Mouse (Mus musculus): ENCODE measurements around the gene Rbx1. TPM values are rescaled to one million over a fixed set of nuclear protein-coding genes. Genes with fewer than 3 reads are reported as not detected.
"Not testable (repeated sequence)": the region's sequence is repeated elsewhere in the genome, so short reads cannot be mapped to it uniquely, and the experiment has no call there.

The Rbx1 gene
- polyA plus RNA-seq, 1 experiment from 2014 or later: 483 TPM

DNA sequence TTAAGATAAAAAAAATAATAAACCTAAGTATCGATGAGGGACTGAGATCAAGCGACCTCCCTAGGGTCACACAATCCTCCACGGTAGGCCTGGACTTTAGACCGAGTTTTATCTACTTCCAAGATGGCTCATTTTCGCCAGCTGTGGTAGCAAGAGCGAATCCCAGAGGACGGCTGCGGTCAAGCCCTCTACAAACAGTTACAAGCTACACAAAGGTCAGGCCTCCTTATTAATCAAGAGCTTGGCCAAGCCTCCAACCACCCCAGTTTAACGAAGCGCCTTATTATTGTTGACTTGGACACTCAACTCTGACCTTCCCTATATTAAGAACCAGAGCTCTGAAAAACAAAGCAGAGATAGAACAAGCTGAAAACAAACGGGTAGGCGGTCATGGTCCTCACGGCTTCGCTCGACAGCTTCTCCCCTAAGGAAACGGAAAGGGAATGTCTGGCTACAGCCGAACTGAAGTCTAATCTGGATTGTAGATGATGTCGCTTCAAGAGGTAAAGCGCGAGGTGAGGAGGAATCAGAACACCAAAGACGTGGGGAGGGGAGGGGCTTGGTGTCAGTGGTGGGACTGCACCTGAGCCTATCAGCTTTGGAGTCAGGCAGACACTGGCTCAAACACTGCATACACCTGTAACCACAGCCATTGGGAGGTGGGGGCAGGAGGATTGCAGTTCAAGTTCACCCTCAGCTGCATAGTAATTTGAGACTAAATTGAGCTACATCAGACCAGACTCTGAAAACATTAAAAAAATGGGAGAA is 13.5 kb downstream of the Rbx1 start:
- Histone ChIP-seq H3K9me3 (ENCODE audit: control insufficient read depth, low read length) (no peaks in the 10 kb centered on the region), H3K4me3 (replicated peaks; ENCODE audit: low read length) (no peak overlapping the region), H3K4me1 (replicated peaks; ENCODE audit: control insufficient read depth, insufficient read depth, low read length) (0 out of 2 replicates have a peak, but pooled peaks cover 4% of the 10 kb centered on the region), H3K4me2 (replicated peaks) (no peak overlapping the region), H3K9ac (no peak overlapping the region), H3K27me3 (ENCODE audit: control insufficient read depth, insufficient read depth, low read length) (0 out of 2 replicates have a peak, but pooled peaks cover 4% of the 10 kb centered on the region), H3K27ac (no peak overlapping the region), H3K36me3 (replicated peaks; ENCODE audit: control insufficient read depth, insufficient read depth) (peaks cover 9% of the 10 kb centered on the region)
- no peak for DNase-seq (ENCODE audit: low spot score)
- 65% methylated on average over 21 of the region's 21 CpGs for WGBS
- no peak for ATAC-seq (ENCODE audit: low FRiP score)

- not testable (repeated sequence) for H3K9me3 ChIP-seq (ENCODE audit: control insufficient read depth, low read length); H3K4me2 ChIP-seq (replicated peaks); H3K36me3 ChIP-seq (replicated peaks; ENCODE audit: control insufficient read depth, insufficient read depth); ATAC-seq (ENCODE audit: low FRiP score); H3K4me1 ChIP-seq (replicated peaks; ENCODE audit: control insufficient read depth, insufficient read depth, low read length); DNase-seq (ENCODE audit: low spot score); H3K27ac ChIP-seq; H3K27me3 ChIP-seq (ENCODE audit: control insufficient read depth, insufficient read depth, low read length); H3K4me3 ChIP-seq (replicated peaks; ENCODE audit: low read length); H3K9ac ChIP-seq
- WGBS: 74% methylated on average over 3 of the region's 3 CpGs
Observed at GRCm38 (mm10) chr15:81480284-81480683, 14.2 kb downstream of the Rbx1 start.

- no peaks in the 10 kb centered on the region for H3K36me3 ChIP-seq (replicated peaks; ENCODE audit: control insufficient read depth, insufficient read depth)
- peak overlapping the region; percentile 37 for H3K4me2 ChIP-seq (replicated peaks)
- peak overlapping the region; percentile 12; the same call in 1 of the 2 replicates for H3K4me3 ChIP-seq (replicated peaks; ENCODE audit: low read length)
- 0 out of 2 replicates have a peak, but pooled peaks cover 4% of the 10 kb centered on the region for H3K27me3 ChIP-seq (ENCODE audit: control insufficient read depth, insufficient read depth, low read length)
- ATAC-seq (ENCODE audit: low FRiP score): no peak
- no peak for DNase-seq (ENCODE audit: low spot score)
- 0 out of 2 replicates have a peak, but pooled peaks cover 4% of the 10 kb centered on the region for H3K4me1 ChIP-seq (replicated peaks; ENCODE audit: control insufficient read depth, insufficient read depth, low read length)
- 24% methylated on average over 13 of the region's 13 CpGs for WGBS
- no peaks in the 10 kb centered on the region for H3K9me3 ChIP-seq (ENCODE audit: control insufficient read depth, low read length)
- H3K9ac ChIP-seq: no peak overlapping the region
- no peak overlapping the region for H3K27ac ChIP-seq
Observed at GRCm38 (mm10) chr15:81480977-81481379, 14.9 kb downstream of the Rbx1 start.

- Histone ChIP-seq H3K4me1 (replicated peaks; ENCODE audit: control insufficient read depth, insufficient read depth, low read length) (0 out of 2 replicates have a peak, but pooled peaks cover 4% of the 10 kb centered on the region), H3K4me3 (replicated peaks; ENCODE audit: low read length) (no peak overlapping the region), H3K27me3 (ENCODE audit: control insufficient read depth, insufficient read depth, low read length) (0 out of 2 replicates have a peak, but pooled peaks cover 4% of the 10 kb centered on the region), H3K9ac (no peak overlapping the region), H3K4me2 (replicated peaks) (no peak overlapping the region), H3K27ac (no peak overlapping the region), H3K9me3 (ENCODE audit: control insufficient read depth, low read length) (no peaks in the 10 kb centered on the region), H3K36me3 (replicated peaks; ENCODE audit: control insufficient read depth, insufficient read depth) (no peaks in the 10 kb centered on the region)
- no peak for DNase-seq (ENCODE audit: low spot score)
- ATAC-seq (ENCODE audit: low FRiP score): no peak
- WGBS: 86% methylated on average over 2 of the region's 2 CpGs
Observed at GRCm38 (mm10) chr15:81482966-81483365, 16.9 kb downstream of the Rbx1 start.

- ATAC-seq (ENCODE audit: low FRiP score) (no peak), DNase-seq (ENCODE audit: low spot score) (no peak)
- H3K4me2 ChIP-seq (replicated peaks): no peak overlapping the region
- H3K4me3 ChIP-seq (replicated peaks; ENCODE audit: low read length): no peak overlapping the region
- WGBS: 94% methylated on average over 6 of the region's 6 CpGs
- H3K27ac ChIP-seq: no peak overlapping the region
- H3K36me3 ChIP-seq (replicated peaks; ENCODE audit: control insufficient read depth, insufficient read depth): no peaks in the 10 kb centered on the region
- no peak overlapping the region for H3K9ac ChIP-seq
- 0 out of 2 replicates have a peak, but pooled peaks cover 4% of the 10 kb centered on the region for H3K27me3 ChIP-seq (ENCODE audit: control insufficient read depth, insufficient read depth, low read length)
- 0 out of 2 replicates have a peak, but pooled peaks cover 4% of the 10 kb centered on the region for H3K4me1 ChIP-seq (replicated peaks; ENCODE audit: control insufficient read depth, insufficient read depth, low read length)
- H3K9me3 ChIP-seq (ENCODE audit: control insufficient read depth, low read length): no peaks in the 10 kb centered on the region
Observed at GRCm38 (mm10) chr15:81483691-81484090, 17.6 kb downstream of the Rbx1 start.

DNA sequence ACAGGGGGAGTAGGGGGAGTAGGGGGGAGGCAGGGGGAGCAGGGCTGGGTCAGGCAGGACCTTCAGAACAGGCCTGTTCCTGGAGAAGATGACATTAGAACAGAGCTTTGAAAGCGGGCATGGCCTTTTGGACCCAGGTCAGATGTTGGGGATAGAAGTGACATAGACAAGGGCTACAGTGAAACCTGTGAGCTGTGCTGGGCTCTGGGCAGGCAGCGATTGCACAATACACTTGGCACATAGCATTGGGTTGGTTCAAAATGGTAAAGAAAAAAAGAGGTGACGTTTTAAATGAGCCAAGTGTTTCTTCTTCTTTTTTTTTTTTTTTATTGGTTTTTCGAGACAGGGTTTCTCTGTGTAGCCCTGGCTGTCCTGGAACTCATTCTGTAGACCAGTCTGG is 19.4 kb downstream of the Rbx1 start:
- WGBS: 88% methylated on average over 4 of the region's 4 CpGs
- Histone ChIP-seq H3K4me1 (replicated peaks; ENCODE audit: control insufficient read depth, insufficient read depth, low read length) (0 out of 2 replicates have a peak, but pooled peaks cover 4% of the 10 kb centered on the region), H3K4me3 (replicated peaks; ENCODE audit: low read length) (no peak overlapping the region), H3K27ac (no peak overlapping the region), H3K36me3 (replicated peaks; ENCODE audit: control insufficient read depth, insufficient read depth) (no peaks in the 10 kb centered on the region), H3K9ac (no peak overlapping the region), H3K27me3 (ENCODE audit: control insufficient read depth, insufficient read depth, low read length) (0 out of 2 replicates have a peak, but pooled peaks cover 4% of the 10 kb centered on the region), H3K4me2 (replicated peaks) (no peak overlapping the region), H3K9me3 (ENCODE audit: control insufficient read depth, low read length) (no peaks in the 10 kb centered on the region)
- ATAC-seq (ENCODE audit: low FRiP score) (no peak), DNase-seq (ENCODE audit: low spot score) (no peak)

DNA sequence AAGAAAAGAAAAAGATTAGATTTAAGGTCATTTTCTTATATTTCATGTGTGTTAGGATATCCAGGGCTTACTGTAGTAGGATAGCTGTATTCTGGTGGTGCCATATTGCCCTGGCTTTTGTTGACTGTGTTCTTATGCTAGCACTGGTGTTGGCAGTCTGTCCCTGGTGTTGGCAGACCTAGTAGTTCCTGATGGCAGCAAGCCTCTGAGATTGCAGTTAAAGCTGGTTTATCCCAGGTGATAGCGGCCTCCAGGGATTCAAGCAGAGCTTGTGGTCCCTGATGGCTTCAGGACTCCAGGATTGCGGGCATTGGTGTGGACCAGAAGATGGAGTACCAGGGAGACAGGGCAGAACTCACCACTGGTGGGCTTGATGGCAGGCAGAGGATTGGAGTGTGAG is 37.4 kb downstream of the Rbx1 start:
- no peaks in the 10 kb centered on the region for H3K27me3 ChIP-seq (ENCODE audit: control insufficient read depth, insufficient read depth, low read length)
- no peak for ATAC-seq (ENCODE audit: low FRiP score)
- H3K4me2 ChIP-seq (replicated peaks): no peak overlapping the region
- no peaks in the 10 kb centered on the region for H3K4me1 ChIP-seq (replicated peaks; ENCODE audit: control insufficient read depth, insufficient read depth, low read length)
- H3K27ac ChIP-seq: no peak overlapping the region
- no peaks in the 10 kb centered on the region for H3K9me3 ChIP-seq (ENCODE audit: control insufficient read depth, low read length)
- H3K36me3 ChIP-seq (replicated peaks; ENCODE audit: control insufficient read depth, insufficient read depth): no peaks in the 10 kb centered on the region
- WGBS: 89% methylated on average over 2 of the region's 2 CpGs
- no peak for DNase-seq (ENCODE audit: low spot score)
- H3K4me3 ChIP-seq (replicated peaks; ENCODE audit: low read length): no peak overlapping the region
- no peak overlapping the region for H3K9ac ChIP-seq

DNA sequence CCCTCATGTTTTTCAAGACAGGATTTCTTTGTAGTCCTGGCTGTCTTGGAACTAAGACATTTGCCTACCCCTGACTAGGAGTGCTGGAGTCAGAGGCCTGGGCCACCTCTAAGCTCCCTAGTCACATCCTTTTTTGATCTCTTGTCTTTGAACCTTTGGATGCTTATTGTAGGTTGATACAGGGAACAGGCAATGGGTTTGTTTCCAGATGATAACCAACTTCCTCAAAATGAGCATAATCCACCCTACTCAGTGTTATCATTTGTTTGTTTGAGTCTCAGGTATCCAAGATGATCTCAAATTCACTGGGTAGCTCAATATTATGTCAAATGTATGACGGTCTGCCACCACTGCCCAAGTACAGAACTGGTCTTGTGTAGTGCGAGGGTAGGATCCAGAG is 37.9 kb downstream of the Rbx1 start:
- Histone ChIP-seq H3K4me1 (replicated peaks; ENCODE audit: control insufficient read depth, insufficient read depth, low read length) (no peaks in the 10 kb centered on the region), H3K4me2 (replicated peaks) (no peak overlapping the region), H3K9me3 (ENCODE audit: control insufficient read depth, low read length) (no peaks in the 10 kb centered on the region), H3K36me3 (replicated peaks; ENCODE audit: control insufficient read depth, insufficient read depth) (no peaks in the 10 kb centered on the region), H3K27me3 (ENCODE audit: control insufficient read depth, insufficient read depth, low read length) (no peaks in the 10 kb centered on the region), H3K27ac (no peak overlapping the region), H3K9ac (no peak overlapping the region), H3K4me3 (replicated peaks; ENCODE audit: low read length) (no peak overlapping the region)
- ATAC-seq (ENCODE audit: low FRiP score): no peak
- 96% methylated on average over 2 of the region's 2 CpGs for WGBS
- DNase-seq (ENCODE audit: low spot score): no peak

DNA sequence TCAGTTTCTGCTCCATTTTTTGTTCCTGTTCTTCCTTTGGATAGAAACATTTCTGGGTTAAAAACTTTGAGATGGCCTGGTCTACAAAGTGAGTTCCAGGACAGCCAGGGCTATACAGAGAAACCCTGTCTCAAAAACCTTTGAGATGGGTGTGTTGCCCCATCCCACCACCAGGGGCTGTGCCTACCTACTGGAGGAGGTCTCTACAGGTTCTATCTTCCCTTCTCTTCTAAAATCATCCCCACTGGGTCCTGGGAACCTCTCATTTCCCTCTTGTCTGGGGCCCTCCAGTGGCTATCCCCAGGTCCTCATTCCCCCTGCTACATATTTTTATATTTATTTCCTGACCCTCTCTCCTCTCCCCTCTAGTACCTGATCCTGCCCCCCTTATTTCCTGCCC is 41.1 kb downstream of the Rbx1 start:
- DNase-seq (ENCODE audit: low spot score): no peak
- H3K4me2 ChIP-seq (replicated peaks): no peak overlapping the region

More for the DNA sequence above, 41.1 kb downstream of the Rbx1 start:
- Histone ChIP-seq H3K36me3 (replicated peaks; ENCODE audit: control insufficient read depth, insufficient read depth) (no peaks in the 10 kb centered on the region), H3K9ac (no peak overlapping the region), H3K27ac (no peak overlapping the region), H3K4me1 (replicated peaks; ENCODE audit: control insufficient read depth, insufficient read depth, low read length) (no peaks in the 10 kb centered on the region), H3K9me3 (ENCODE audit: control insufficient read depth, low read length) (no peaks in the 10 kb centered on the region), H3K27me3 (ENCODE audit: control insufficient read depth, insufficient read depth, low read length) (no peaks in the 10 kb centered on the region), H3K4me3 (replicated peaks; ENCODE audit: low read length) (no peak overlapping the region)
- ATAC-seq (ENCODE audit: low FRiP score): no peak
